Mouse (Mus musculus) gastrocnemius, postnatal 10 days (tissue): ENCODE measurements around the gene Bbip1. TPM values are rescaled to one million over a fixed set of nuclear protein-coding genes. Genes with fewer than 3 reads are reported as not detected.
"Not testable (repeated sequence)": the region's sequence is repeated elsewhere in the genome, so short reads cannot be mapped to it uniquely, and the experiment has no call there.

ENCODE experiments used
- DNase-seq: peaks from one replicate; pipeline ENCODE4 v3.0.0; 2021; ENCODE audit warnings: mixed read lengths
- total RNA-seq, 2 experiments: library from RNA; stranded (reverse); gene quantifications; 2 replicates each; pipeline ENCODE4 v1.2.3; 2021

The Bbip1 gene
- total RNA-seq, 2 experiments from 2014 or later, result 41.6 to 45.5 TPM

- peak; percentile 12 for DNase-seq
Observed at GRCm38 (mm10) chr19:53925338-53925751, 19.1 kb downstream of the Bbip1 start.

DNA sequence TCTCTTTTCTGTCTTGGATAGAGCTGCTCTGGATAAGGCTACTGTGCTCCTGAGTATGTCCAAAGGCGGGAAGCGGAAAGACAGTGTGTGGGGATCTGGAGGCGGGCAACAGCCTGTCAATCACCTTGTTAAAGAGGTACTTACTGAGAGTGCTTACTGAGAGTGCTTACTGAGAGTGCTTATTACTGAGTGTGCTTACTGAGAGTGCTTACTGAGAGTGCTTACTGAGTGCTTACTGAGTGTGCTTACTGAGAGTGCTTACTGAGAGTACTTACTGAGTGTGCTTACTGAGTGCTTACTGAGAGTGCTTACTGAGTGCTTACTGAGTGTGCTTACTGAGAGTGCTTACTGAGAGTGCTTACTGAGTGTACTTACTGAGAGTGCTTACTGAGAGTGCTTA is 22.4 kb downstream of the Bbip1 start:
- DNase-seq, result not testable (repeated sequence)

- DNase-seq, result no peak
Observed at GRCm38 (mm10) chr19:53919541-53919940, 24.9 kb downstream of the Bbip1 start.

- DNase-seq, result no peak
Observed at GRCm38 (mm10) chr19:53914950-53915349, 29.5 kb downstream of the Bbip1 start.

- DNase-seq, result not testable (repeated sequence)
Observed at GRCm38 (mm10) chr19:53906703-53907070, 37.7 kb downstream of the Bbip1 start.

- no peak for DNase-seq
Observed at GRCm38 (mm10) chr19:53906033-53906702, 38.3 kb downstream of the Bbip1 start.

- DNase-seq, result no peak
Observed at GRCm38 (mm10) chr19:53904833-53905480, 39.5 kb downstream of the Bbip1 start.

- peak; percentile 64 for DNase-seq
Observed at GRCm38 (mm10) chr19:53903507-53904321, 40.7 kb downstream of the Bbip1 start.

DNA sequence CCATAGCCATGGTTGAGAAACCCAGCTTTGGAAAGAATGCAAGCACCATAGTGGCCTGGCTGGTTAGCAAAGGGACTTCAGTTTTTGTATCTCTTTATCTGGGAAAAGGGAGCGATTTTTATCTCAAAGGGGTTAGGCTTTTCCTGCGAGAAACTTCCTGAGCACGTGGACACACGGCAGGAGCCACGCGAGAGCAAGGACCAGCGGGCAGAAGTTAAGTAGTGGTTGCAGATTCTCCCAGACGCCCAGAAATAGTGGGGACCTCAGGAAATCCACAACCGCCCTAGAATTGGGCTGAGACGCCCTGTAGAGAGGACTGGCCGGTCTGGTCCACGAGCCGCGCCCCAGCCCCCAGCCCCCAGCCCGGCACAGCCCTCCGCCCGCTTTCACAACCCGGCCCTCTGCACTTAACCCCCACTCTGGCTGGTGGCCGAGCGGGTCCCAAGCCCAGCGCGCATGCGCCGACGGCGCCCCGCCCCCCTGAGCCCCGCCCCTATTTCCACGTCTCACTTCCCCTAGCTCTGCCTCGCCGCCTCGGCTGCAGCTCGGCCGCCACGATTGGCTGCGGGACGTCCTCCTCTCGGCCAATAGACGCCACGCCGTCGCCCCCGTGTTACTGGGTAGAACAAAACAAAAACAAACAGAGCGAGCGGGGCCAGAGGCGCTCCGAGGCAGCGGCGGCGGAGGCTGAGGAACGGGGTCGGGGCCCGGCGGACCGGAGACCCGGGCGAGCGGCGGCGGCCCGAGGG is 41.5 kb downstream of the Bbip1 start:
- DNase-seq, result peak; percentile 95

GRCm38 (mm10) chr19:53901931-53902738 is 42.3 kb downstream of the Bbip1 start:
- DNase-seq, result no peak

DNA sequence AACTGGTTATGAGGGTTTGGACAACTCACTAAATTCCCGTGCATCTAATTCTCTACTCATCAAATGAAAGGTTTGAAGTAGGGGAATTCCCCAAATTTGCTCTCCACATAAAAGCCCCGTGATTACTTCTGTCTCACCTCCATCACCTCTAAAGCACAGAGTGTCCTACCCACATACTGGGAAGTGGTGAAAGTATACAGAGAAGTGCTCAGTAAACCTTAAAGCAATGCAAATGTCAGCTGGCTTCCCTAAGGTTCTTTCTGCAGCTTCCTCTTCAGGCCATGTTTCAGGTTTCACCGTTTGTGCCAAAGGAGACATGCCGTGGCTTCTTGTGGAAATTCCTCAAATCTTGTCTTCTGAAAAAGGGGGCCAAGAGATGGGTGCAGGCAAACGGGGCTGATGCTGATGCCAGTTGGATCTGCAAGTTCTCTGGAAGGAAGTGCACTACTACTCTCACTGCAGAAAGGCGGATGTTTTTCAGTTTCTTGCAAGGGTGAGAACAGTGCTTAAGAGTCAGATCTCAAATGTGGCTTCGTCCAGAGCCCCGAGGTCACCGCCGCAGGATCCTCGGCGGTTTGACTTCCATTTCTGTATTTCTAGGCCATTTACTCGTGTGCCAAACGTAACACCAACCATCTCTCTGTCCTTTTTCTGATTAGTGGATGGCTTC is 44.4 kb downstream of the Bbip1 start:
- no peak for DNase-seq

DNA sequence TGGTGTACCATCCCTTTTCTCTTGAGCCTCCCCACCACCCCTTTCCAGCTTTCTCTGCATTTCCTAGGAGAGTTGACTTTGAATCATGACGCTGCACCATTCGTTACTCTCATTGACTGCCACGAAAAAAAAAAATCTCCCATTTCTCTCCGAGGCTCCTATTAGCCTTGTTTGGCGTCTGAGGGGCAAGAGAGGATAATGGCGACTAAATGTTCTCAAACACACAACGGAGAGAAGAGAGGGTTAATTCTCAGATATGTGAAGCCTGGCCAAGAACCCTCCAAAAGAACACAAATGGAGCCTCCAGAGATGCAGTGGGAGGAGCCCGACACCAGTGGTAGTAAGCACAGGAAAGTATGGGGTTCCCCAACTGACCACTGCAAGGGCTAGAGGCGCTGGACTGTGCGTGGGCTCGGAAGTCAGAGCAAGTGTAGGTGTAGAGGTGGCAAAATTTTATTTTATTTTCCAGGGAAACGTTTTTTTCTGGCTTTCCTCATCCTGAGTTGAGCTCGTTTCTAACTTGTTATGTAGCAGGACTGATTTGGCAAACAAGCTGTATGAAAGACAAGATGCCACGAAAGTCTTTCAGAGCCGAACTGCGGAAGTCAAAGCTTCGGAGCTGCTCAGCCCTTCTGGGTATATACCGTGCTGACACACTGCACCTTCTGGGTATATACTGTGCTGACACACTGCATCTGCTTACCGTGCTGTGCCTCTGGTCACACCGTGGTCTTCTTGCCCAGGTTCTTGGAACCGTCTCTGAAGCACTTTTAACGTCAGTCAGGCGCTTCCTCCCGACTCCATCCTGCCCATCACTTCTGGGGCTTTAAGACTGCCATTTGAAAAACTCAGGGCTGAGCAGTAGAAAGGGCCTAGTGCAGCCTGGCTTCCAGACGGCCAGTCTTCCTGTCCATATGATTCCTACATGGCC is 45.2 kb downstream of the Bbip1 start:
- no peak for DNase-seq

DNA sequence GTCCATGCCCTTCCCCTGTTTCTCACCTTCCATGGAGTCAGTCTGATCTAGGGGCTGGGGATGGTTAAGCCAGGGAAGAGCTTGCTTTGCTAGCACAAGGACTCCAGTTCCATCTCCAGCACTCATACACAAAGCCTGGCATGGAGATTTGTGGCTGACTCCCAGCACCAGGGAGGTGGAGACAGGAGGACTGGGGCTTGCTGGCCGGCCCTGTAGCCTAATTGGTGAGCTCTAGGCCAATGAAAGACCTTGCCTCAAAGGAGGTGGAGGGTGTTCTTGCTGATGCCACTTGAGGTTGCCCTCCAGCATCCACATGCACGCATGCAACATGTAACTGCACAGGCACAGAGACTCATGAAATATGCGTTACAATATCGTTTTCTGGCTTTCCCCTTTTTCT is 45.9 kb downstream of the Bbip1 start:
- no peak for DNase-seq

- DNase-seq, result no peak
Observed at GRCm38 (mm10) chr19:53898046-53898445, 46.4 kb downstream of the Bbip1 start.

DNA sequence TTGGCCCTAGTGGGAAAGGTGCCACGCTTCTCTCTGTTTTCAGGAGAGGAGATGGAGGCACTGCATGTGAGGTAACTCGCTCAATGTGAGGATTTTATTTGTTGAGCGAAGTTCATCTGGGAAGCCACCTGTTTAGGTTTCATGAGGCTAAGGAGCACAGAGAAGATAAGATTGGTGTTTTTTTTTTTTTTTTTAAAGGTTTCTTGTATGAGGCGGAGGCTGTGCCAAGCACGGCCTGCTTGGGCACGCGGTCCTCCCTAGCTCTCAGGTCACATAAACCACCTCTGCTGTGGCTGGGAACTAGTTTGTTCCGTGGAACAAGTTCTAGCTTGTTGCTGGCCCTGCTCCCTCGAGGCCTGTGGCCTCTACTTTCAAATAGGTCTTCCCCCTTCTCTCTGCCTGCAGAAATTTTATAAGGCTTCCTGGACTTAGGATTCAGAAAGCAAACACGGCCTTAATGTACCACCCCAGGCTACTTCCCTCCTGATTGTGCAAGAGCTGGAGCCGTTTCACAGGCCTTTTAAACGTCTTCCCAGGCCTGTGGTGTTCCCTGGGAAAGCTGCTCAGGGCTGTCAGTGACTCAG is 49.8 kb downstream of the Bbip1 start:
- no peak for DNase-seq

DNA sequence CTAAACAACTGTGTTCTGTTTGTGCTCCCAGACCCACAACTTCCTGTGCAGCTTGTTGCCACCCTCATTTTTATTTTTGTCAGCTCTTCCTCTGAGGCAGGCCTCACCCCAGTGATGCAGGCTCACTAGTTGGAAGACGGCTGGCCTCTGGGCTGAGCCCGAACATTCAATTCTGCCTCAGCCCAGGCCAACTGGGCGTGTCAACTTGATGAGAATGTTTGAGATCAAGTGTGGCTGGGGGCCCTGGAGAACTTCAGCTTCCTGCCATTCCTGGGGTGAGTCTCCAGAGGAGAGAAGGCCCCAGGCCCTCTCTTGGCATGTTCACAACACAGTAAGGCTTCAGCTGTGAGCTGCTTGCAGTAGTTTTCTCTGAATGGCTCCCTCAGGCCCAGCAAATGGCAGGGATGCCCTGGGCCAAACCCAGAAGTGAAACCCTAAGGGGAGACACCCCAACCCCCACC is 50.7 kb downstream of the Bbip1 start:
- DNase-seq, result peak; percentile 41

DNA sequence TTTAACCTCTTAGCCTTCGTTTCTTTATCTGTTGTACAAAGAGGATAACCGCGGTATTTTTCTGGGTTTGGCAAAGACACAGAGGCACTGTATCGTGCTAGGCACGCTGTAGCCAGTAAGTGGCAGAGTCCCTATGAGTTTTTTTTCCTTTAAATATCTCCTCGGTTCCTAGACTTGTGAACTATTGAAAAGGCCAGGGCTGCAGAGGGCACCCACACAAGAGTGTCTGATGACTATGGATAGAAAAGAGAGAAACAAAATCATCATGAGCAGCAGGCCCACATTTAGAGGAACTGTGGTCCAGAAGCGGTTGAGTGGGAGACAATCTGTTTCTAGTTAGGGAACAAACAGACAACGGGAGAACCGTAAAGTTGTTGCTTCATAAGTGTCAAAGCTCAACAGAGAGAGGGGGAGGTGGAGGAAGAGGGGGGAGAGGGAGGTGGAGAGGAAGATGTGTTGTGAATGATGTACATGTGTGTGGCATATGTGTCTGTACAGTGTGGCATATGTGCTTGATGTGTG is 51.5 kb downstream of the Bbip1 start:
- no peak for DNase-seq

- DNase-seq, result peak; percentile 36
Observed at GRCm38 (mm10) chr19:53892061-53892460, 52.4 kb downstream of the Bbip1 start, which contains the start of gene Pdcd4. Gene Pdcd4, plus strand, starts transcription at chr19:53892231.

DNA sequence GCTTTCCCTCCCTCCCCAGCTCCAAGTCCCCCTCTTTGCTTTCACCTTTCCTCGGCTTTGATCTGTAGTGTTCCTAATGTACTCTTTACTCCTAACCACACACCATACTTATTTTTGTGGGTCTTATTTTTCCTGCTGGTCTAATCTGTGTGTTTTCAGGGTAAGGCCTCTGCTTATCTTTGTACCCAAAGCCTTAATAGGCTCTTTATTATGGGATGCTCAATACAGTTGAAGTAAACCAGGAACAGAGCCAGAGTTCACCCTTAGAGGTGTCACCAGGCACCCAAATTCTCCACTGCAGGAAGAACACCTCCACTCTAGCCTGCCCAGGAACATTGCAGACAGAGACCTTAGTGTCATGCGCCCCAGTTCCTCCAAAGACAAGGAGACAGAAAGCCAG is 52.9 kb downstream of the Bbip1 start:
- no peak for DNase-seq
